Mouse (Mus musculus) embryonic facial prominence, embryonic 13.5 days (tissue): ENCODE measurements around the gene Mxi1. TPM values are rescaled to one million over a fixed set of nuclear protein-coding genes. Genes with fewer than 3 reads are reported as not detected.

Experiments used
- ATAC-seq: fragments of 200-750 bp; cut with Nextera tagmentation; 2 replicates; pipeline ENCODE4 v1.8.0; 2017; ENCODE audit warnings: low read depth; ENCODE audit not compliant: insufficient number of reproducible peaks, insufficient read depth, low FRiP score, low TSS enrichment
- H3K27ac ChIP-seq: fragments of 300-500 bp; sonication (generic); 2 replicates; pipeline ENCODE4 v1.5.1; 2015; ENCODE audit warnings: moderate library complexity, mild to moderate bottlenecking, inconsistent platforms
- H3K27me3 ChIP-seq: fragments of 300-500 bp; sonication (generic); 2 replicates; pipeline ENCODE4 v1.6.1; 2015; ENCODE audit warnings: mild to moderate bottlenecking, inconsistent platforms
- H3K36me3 ChIP-seq: fragments of 300-500 bp; sonication (generic); 2 replicates; pipeline ENCODE4 v1.6.1; 2015; ENCODE audit warnings: mild to moderate bottlenecking, inconsistent platforms
- H3K4me1 ChIP-seq: fragments of 300-500 bp; sonication (generic); 2 replicates; pipeline ENCODE4 v1.6.1; 2015; ENCODE audit warnings: inconsistent platforms
- H3K4me2 ChIP-seq: fragments of 300-500 bp; sonication (generic); 2 replicates; pipeline ENCODE4 v1.6.1; 2015; ENCODE audit warnings: moderate library complexity, mild to moderate bottlenecking, inconsistent platforms
- H3K4me3 ChIP-seq: fragments of 300-500 bp; sonication (generic); 2 replicates; pipeline ENCODE4 v1.5.1; 2015; ENCODE audit warnings: mild to moderate bottlenecking, inconsistent platforms
- H3K9ac ChIP-seq: fragments of 300-500 bp; sonication (generic); 2 replicates; pipeline ENCODE4 v1.6.1; 2015; ENCODE audit warnings: mild to moderate bottlenecking, inconsistent platforms
- H3K9me3 ChIP-seq: fragments of 300-500 bp; sonication (generic); 2 replicates; pipeline ENCODE4 v1.6.1; 2016; ENCODE audit warnings: inconsistent platforms
- WGBS: fragments of 180-500 bp; shearing (Covaris S2); methylation state at CpG from one replicate; pipeline ENCODE4 v1.1.7; 2015; ENCODE audit warnings: mixed read lengths; 5-methylcytosine and 5-hydroxymethylcytosine counted together
- polyA plus RNA-seq: library from polyadenylated mRNA; unstranded; fragments of >200 nt; fragmentation: Nextera tagmentation; extraction: Ambion mirVana; gene quantifications from 2 replicates; pipeline ENCODE4 v1.2.1, GENCODE M21; 2015

The Mxi1 gene
- polyA plus RNA-seq, 1 experiment from 2014 or later, result 26.5 TPM

- H3K4me3 ChIP-seq, result no peak overlapping the region
- H3K9me3 ChIP-seq, result no peaks in the 10 kb centered on the region
- no peaks in the 10 kb centered on the region for H3K36me3 ChIP-seq
- no peak overlapping the region for H3K4me2 ChIP-seq
- H3K9ac ChIP-seq, result no peak overlapping the region
- ATAC-seq, result no peak
- 36% methylated on average over 11 of the region's 11 CpGs for WGBS
- H3K27me3 ChIP-seq, result no peaks in the 10 kb centered on the region
- H3K4me1 ChIP-seq, result peaks cover 19% of the 10 kb centered on the region
- H3K27ac ChIP-seq, result no peak overlapping the region
These were observed 3.6 kb upstream of the Mxi1 start for GRCm38 (mm10) chr19:53306706-53307105.

- no peak for ATAC-seq
- Histone ChIP-seq H3K4me2 (peak overlapping the region; percentile 17; the same call in 1 of the 2 replicates), H3K4me1 (peaks cover 19% of the 10 kb centered on the region), H3K9ac (no peak overlapping the region), H3K9me3 (no peaks in the 10 kb centered on the region), H3K36me3 (no peaks in the 10 kb centered on the region), H3K4me3 (no peak overlapping the region), H3K27ac (no peak overlapping the region), H3K27me3 (no peaks in the 10 kb centered on the region)
- WGBS, result 43% methylated on average over 6 of the region's 6 CpGs
These were observed 3.1 kb upstream of the Mxi1 start for GRCm38 (mm10) chr19:53307219-53307618.

GRCm38 (mm10) chr19:53309631-53310030, 687 bp upstream of the Mxi1 start:
- Histone ChIP-seq H3K4me3 (no peak overlapping the region), H3K4me1 (peaks cover 23% of the 10 kb centered on the region), H3K27me3 (no peaks in the 10 kb centered on the region), H3K9me3 (no peaks in the 10 kb centered on the region), H3K9ac (no peak overlapping the region), H3K27ac (no peak overlapping the region), H3K36me3 (no peaks in the 10 kb centered on the region), H3K4me2 (peak overlapping the region; percentile 91)
- no peak for ATAC-seq
- 27% methylated on average over 4 of the region's 4 CpGs for WGBS

GRCm38 (mm10) chr19:53310771-53311523, 629 bp downstream of the Mxi1 start:
- WGBS, result under 1% methylated on average over 44 of the region's 48 CpGs
- H3K27me3 ChIP-seq, result no peaks in the 10 kb centered on the region
- no peaks in the 10 kb centered on the region for H3K36me3 ChIP-seq
- no peaks in the 10 kb centered on the region for H3K9me3 ChIP-seq
- H3K9ac ChIP-seq, result peak overlapping the region; percentile 94
- H3K27ac ChIP-seq, result peak overlapping the region; percentile 98
- H3K4me3 ChIP-seq, result peak overlapping the region; percentile 97
- peak overlapping the region; percentile 91 for H3K4me2 ChIP-seq
- peaks cover 34% of the 10 kb centered on the region for H3K4me1 ChIP-seq
- ATAC-seq, result no peak

GRCm38 (mm10) chr19:53311524-53312335, 1.4 kb downstream of the Mxi1 start:
- no peaks in the 10 kb centered on the region for H3K27me3 ChIP-seq
- peaks cover 33% of the 10 kb centered on the region for H3K4me1 ChIP-seq
- no peaks in the 10 kb centered on the region for H3K9me3 ChIP-seq
- H3K36me3 ChIP-seq, result no peaks in the 10 kb centered on the region
- H3K4me2 ChIP-seq, result peak overlapping the region; percentile 91
- WGBS, result 0% methylated on average over 37 of the region's 37 CpGs
- no peak for ATAC-seq
- H3K27ac ChIP-seq, result peak overlapping the region; percentile 98
- peak overlapping the region; percentile 94 for H3K9ac ChIP-seq
- peak overlapping the region; percentile 97 for H3K4me3 ChIP-seq

GRCm38 (mm10) chr19:53312336-53312871, 2.1 kb downstream of the Mxi1 start:
- H3K4me2 ChIP-seq, result peak overlapping the region; percentile 91
- under 1% methylated on average over 26 of the region's 26 CpGs for WGBS
- H3K4me3 ChIP-seq, result peak overlapping the region; percentile 97
- H3K27me3 ChIP-seq, result no peaks in the 10 kb centered on the region
- H3K36me3 ChIP-seq, result no peaks in the 10 kb centered on the region
- no peak for ATAC-seq
- H3K9ac ChIP-seq, result peak overlapping the region; percentile 94
- H3K4me1 ChIP-seq, result peaks cover 32% of the 10 kb centered on the region
- H3K27ac ChIP-seq, result peak overlapping the region; percentile 98
- no peaks in the 10 kb centered on the region for H3K9me3 ChIP-seq

GRCm38 (mm10) chr19:53312951-53313683, 2.8 kb downstream of the Mxi1 start:
- Histone ChIP-seq H3K4me3 (peak overlapping the region; percentile 97), H3K4me1 (peaks cover 30% of the 10 kb centered on the region), H3K36me3 (no peaks in the 10 kb centered on the region), H3K9me3 (no peaks in the 10 kb centered on the region), H3K27me3 (no peaks in the 10 kb centered on the region), H3K9ac (peak overlapping the region; percentile 94), H3K4me2 (peak overlapping the region; percentile 91), H3K27ac (peak overlapping the region; percentile 98)
- under 1% methylated on average over 60 of the region's 63 CpGs for WGBS
- no peak for ATAC-seq

- peaks cover 34% of the 10 kb centered on the region for H3K4me1 ChIP-seq
- H3K9ac ChIP-seq, result peak overlapping the region; percentile 94
- H3K27ac ChIP-seq, result peak overlapping the region; percentile 98
- peak overlapping the region; percentile 91 for H3K4me2 ChIP-seq
- under 1% methylated on average over 52 of the region's 52 CpGs for WGBS
- H3K4me3 ChIP-seq, result peak overlapping the region; percentile 97
- peak; percentile 85 for ATAC-seq
- H3K9me3 ChIP-seq, result no peaks in the 10 kb centered on the region
- H3K27me3 ChIP-seq, result no peaks in the 10 kb centered on the region
- no peaks in the 10 kb centered on the region for H3K36me3 ChIP-seq
These were observed 3.5 kb downstream of the Mxi1 start for GRCm38 (mm10) chr19:53313684-53314443.

- Histone ChIP-seq H3K36me3 (no peaks in the 10 kb centered on the region), H3K4me2 (peak overlapping the region; percentile 91), H3K4me3 (peak overlapping the region; percentile 97), H3K9me3 (no peaks in the 10 kb centered on the region), H3K4me1 (peaks cover 31% of the 10 kb centered on the region), H3K27ac (peak overlapping the region; percentile 98), H3K27me3 (no peaks in the 10 kb centered on the region), H3K9ac (peak overlapping the region; percentile 44)
- 48% methylated on average over 16 of the region's 16 CpGs for WGBS
- no peak for ATAC-seq
These were observed 4.4 kb downstream of the Mxi1 start for GRCm38 (mm10) chr19:53314530-53315208.

- Histone ChIP-seq H3K9ac (no peak overlapping the region), H3K27ac (peak overlapping the region; percentile 98; the same call in 1 of the 2 replicates), H3K27me3 (no peaks in the 10 kb centered on the region), H3K4me2 (no peak overlapping the region), H3K4me3 (no peak overlapping the region), H3K4me1 (peaks cover 29% of the 10 kb centered on the region), H3K36me3 (no peaks in the 10 kb centered on the region), H3K9me3 (no peaks in the 10 kb centered on the region)
- WGBS, result 85% methylated on average over 7 of the region's 7 CpGs
- no peak for ATAC-seq
These were observed 4.9 kb downstream of the Mxi1 start for GRCm38 (mm10) chr19:53315209-53315654.
